Mouse (Mus musculus): ENCODE data around the gene Disp2. TPM values are rescaled to one million over a fixed set of nuclear protein-coding genes. Genes with fewer than 3 reads are reported as not detected.

Disp2 gene
- total and polyA plus RNA-seq, 3 experiments, result 0.15 to 0.43 TPM; not detected in 1

- peaks cover 0 to 33% of the 10 kb centered on the region in 2 experiments; a peak in 2 of 4 replicates for H3K36me3 ChIP-seq (ENCODE audit: control insufficient read depth in 1 of 2, insufficient read depth in 2 of 2, low read length in 2 of 2)
- H3K79me2 ChIP-seq (ENCODE audit: control insufficient read depth, insufficient read depth, low read length, poor library complexity), result no peaks in the 10 kb centered on the region
- H3K4me3 ChIP-seq (ENCODE audit: control insufficient read depth in 1 of 2, insufficient read depth in 1 of 2, low read depth in 2 of 2, low read length in 2 of 2), result no peak overlapping the region
- no peak for DNase-seq (ENCODE audit: low read depth, low spot score)
- no peak overlapping the region for H3K9ac ChIP-seq (ENCODE audit: control insufficient read depth, low read depth, low read length, poor library complexity, severe bottlenecking)
- no peaks in the 10 kb centered on the region for H3K9me3 ChIP-seq (replicated peaks; ENCODE audit: insufficient read depth, low read length)
- H3K4me1 ChIP-seq (ENCODE audit: control insufficient read depth in 1 of 2, insufficient read depth in 2 of 2, low read length in 2 of 2), result no peaks in the 10 kb centered on the region
- H3K27ac ChIP-seq (ENCODE audit: control insufficient read depth, low read depth, low read length), result no peak overlapping the region
- no peaks in the 10 kb centered on the region for H3K27me3 ChIP-seq (ENCODE audit: control insufficient read depth in 1 of 2, insufficient read depth in 2 of 2, low read length in 2 of 2)
- TF ChIP-seq ZKSCAN1 (IDR thresholded peaks at IDR 0.05; ENCODE audit: low read depth, low read length) (no peak), TCF12 (IDR thresholded peaks at IDR 0.05; ENCODE audit: low read depth, low read length) (no peak), USF2 (IDR thresholded peaks at IDR 0.05; ENCODE audit: borderline replicate concordance in 1 of 2, insufficient read depth in 1 of 2, low read depth in 1 of 2, low read length in 2 of 2) (no peak), KAT2A (conservative IDR thresholded peaks at IDR 0.05; ENCODE audit: low read depth, low read length) (no peak), UBTF (IDR thresholded peaks at IDR 0.05; ENCODE audit: borderline replicate concordance, insufficient read depth, low read depth, low read length) (no peak), RAD21 (IDR thresholded peaks at IDR 0.05; ENCODE audit: low read depth, low read length) (no peak), POLR2AphosphoS5 (IDR thresholded peaks at IDR 0.05; ENCODE audit: borderline replicate concordance, low read depth, low read length) (no peak), POLR2AphosphoS2 (IDR thresholded peaks at IDR 0.05; ENCODE audit: low read length) (no peak; the same call in 1 of the 2 replicates), MAZ (IDR thresholded peaks at IDR 0.05; ENCODE audit: low read depth, low read length) (no peak), ZNF384 (IDR thresholded peaks at IDR 0.05; ENCODE audit: low read depth, low read length) (no peak), NRF1 (IDR thresholded peaks at IDR 0.05; ENCODE audit: insufficient read depth, low read depth, low read length, poor library complexity, severe bottlenecking) (no peak), EP300 (IDR thresholded peaks at IDR 0.05; ENCODE audit: low read depth in 1 of 2, low read length in 2 of 2) (no peak), MYB (IDR thresholded peaks at IDR 0.05; ENCODE audit: low read depth, low read length) (no peak)
Observed at GRCm38 (mm10) chr2:118822800-118823199, 43.3 kb downstream of the Disp2 start.

- Histone ChIP-seq H3K79me2 (ENCODE audit: control insufficient read depth, insufficient read depth, low read length, poor library complexity) (no peaks in the 10 kb centered on the region), H3K9me3 (replicated peaks; ENCODE audit: insufficient read depth, low read length) (no peaks in the 10 kb centered on the region), H3K4me1 (ENCODE audit: control insufficient read depth in 1 of 2, insufficient read depth in 2 of 2, low read length in 2 of 2) (no peaks in the 10 kb centered on the region), H3K27ac (ENCODE audit: control insufficient read depth, low read depth, low read length) (no peak overlapping the region), H3K9ac (ENCODE audit: control insufficient read depth, low read depth, low read length, poor library complexity, severe bottlenecking) (no peak overlapping the region), H3K36me3 (ENCODE audit: control insufficient read depth in 1 of 2, insufficient read depth in 2 of 2, low read length in 2 of 2) (peaks cover 0 to 31% of the 10 kb centered on the region in 2 experiments; a peak in 2 of 4 replicates), H3K27me3 (ENCODE audit: control insufficient read depth in 1 of 2, insufficient read depth in 2 of 2, low read length in 2 of 2) (no peaks in the 10 kb centered on the region), H3K4me3 (ENCODE audit: control insufficient read depth in 1 of 2, insufficient read depth in 1 of 2, low read depth in 2 of 2, low read length in 2 of 2) (no peak overlapping the region)
- TF ChIP-seq POLR2A (IDR thresholded peaks at IDR 0.05; ENCODE audit: control insufficient read depth in 1 of 2, insufficient read depth in 1 of 2, low read depth in 1 of 2, low read length in 2 of 2, poor library complexity in 1 of 2), result no peak
- no peak for TF ChIP-seq USF1 (IDR thresholded peaks at IDR 0.05; ENCODE audit: low read depth, low read length)
- no peak for TF ChIP-seq NELFE (IDR thresholded peaks at IDR 0.05; ENCODE audit: low read depth, low read length)
- no peak for TF ChIP-seq KAT2A (conservative IDR thresholded peaks at IDR 0.05; ENCODE audit: low read depth, low read length)
- TF ChIP-seq NRF1 (IDR thresholded peaks at IDR 0.05; ENCODE audit: insufficient read depth, low read depth, low read length, poor library complexity, severe bottlenecking), result no peak
- no peak for TF ChIP-seq SIN3A (IDR thresholded peaks at IDR 0.05; ENCODE audit: low read length)
- no peak for TF ChIP-seq MEF2A (IDR thresholded peaks at IDR 0.05; ENCODE audit: extremely low read depth, insufficient replicate concordance, low read depth, low read length, poor library complexity, severe bottlenecking)
- TF ChIP-seq MYC (IDR thresholded peaks at IDR 0.05; ENCODE audit: low read depth, low read length), result no peak
- no peak for TF ChIP-seq E2F4 (IDR thresholded peaks at IDR 0.05; ENCODE audit: borderline replicate concordance, low read depth, low read length)
- TF ChIP-seq CHD1 (IDR thresholded peaks at IDR 0.05; ENCODE audit: low read depth, low read length), result no peak
- TF ChIP-seq ETS1 (IDR thresholded peaks at IDR 0.05; ENCODE audit: low read depth, low read length), result no peak
- no peak for TF ChIP-seq GABPA (IDR thresholded peaks at IDR 0.05; ENCODE audit: low read depth, low read length)
- TF ChIP-seq CHD2 (IDR thresholded peaks at IDR 0.05; ENCODE audit: low read length), result no peak
- no peak for TF ChIP-seq TBP (IDR thresholded peaks at IDR 0.05; ENCODE audit: low read depth, low read length)
- TF ChIP-seq ZMIZ1 (IDR thresholded peaks at IDR 0.05; ENCODE audit: low read depth, low read length), result no peak
- no peak for TF ChIP-seq TAL1 (IDR thresholded peaks at IDR 0.05; ENCODE audit: low read length)
- no peak for TF ChIP-seq UBTF (IDR thresholded peaks at IDR 0.05; ENCODE audit: borderline replicate concordance, insufficient read depth, low read depth, low read length)
- TF ChIP-seq HCFC1 (IDR thresholded peaks at IDR 0.05; ENCODE audit: low read depth, low read length), result no peak
- no peak for TF ChIP-seq ZNF384 (IDR thresholded peaks at IDR 0.05; ENCODE audit: low read depth, low read length)
- DNase-seq (ENCODE audit: low read depth, low spot score), result no peak
Observed at GRCm38 (mm10) chr2:118824396-118824795, 44.9 kb downstream of the Disp2 start.

All from MEL (cell line).